Mouse (Mus musculus) hindbrain, embryonic 15.5 days (tissue): Measurements from ENCODE around the gene Syt2. TPM values are rescaled to one million over a fixed set of nuclear protein-coding genes. Genes with fewer than 3 reads are reported as not detected.
A peak's percentile ranks its signal among the peaks of the same experiment; 100 is the strongest.

Experiments
- ATAC-seq: fragments of 200-750 bp; cut with Nextera tagmentation; 2 replicates; pipeline ENCODE4 v1.8.0; 2017; ENCODE audit warnings: low read depth, moderate number of reproducible peaks, moderate TSS enrichment; ENCODE audit not compliant: low FRiP score
- H3K27ac ChIP-seq: fragments of 300-500 bp; sonication (generic); replicated peaks from 2 replicates; pipeline ENCODE4 v1.5.1; 2015; ENCODE audit warnings: mild to moderate bottlenecking, inconsistent platforms
- H3K27me3 ChIP-seq: fragments of 300-500 bp; sonication (generic); 2 replicates; pipeline ENCODE4 v1.6.1; 2015; ENCODE audit warnings: control low read depth, inconsistent platforms
- H3K36me3 ChIP-seq: fragments of 300-500 bp; sonication (generic); 2 replicates; pipeline ENCODE4 v1.6.1; 2015; ENCODE audit warnings: control low read depth, inconsistent platforms
- H3K4me1 ChIP-seq: fragments of 300-500 bp; sonication (generic); replicated peaks from 2 replicates; pipeline ENCODE4 v1.6.1; 2015; ENCODE audit warnings: control low read depth, inconsistent platforms
- H3K4me2 ChIP-seq: fragments of 300-500 bp; sonication (generic); 2 replicates; pipeline ENCODE4 v1.6.1; 2015; ENCODE audit warnings: moderate library complexity, mild to moderate bottlenecking, inconsistent platforms
- H3K4me3 ChIP-seq: fragments of 300-500 bp; sonication (generic); 2 replicates; pipeline ENCODE4 v1.5.1; 2015; ENCODE audit warnings: mild to moderate bottlenecking, inconsistent platforms
- H3K9ac ChIP-seq: fragments of 300-500 bp; sonication (generic); 2 replicates; pipeline ENCODE4 v1.6.1; 2015; ENCODE audit warnings: inconsistent platforms
- H3K9me3 ChIP-seq: fragments of 300-500 bp; sonication (generic); 2 replicates; pipeline ENCODE4 v1.6.1; 2016; ENCODE audit warnings: control low read depth, inconsistent platforms
- WGBS: fragments of 180-500 bp; shearing (Covaris S2); methylation state at CpG from one replicate; pipeline ENCODE4 v1.1.7; 2015; 5-methylcytosine and 5-hydroxymethylcytosine counted together
- polyA plus RNA-seq: library from polyadenylated mRNA; unstranded; fragments of >200 nt; fragmentation: Nextera tagmentation; extraction: Ambion mirVana; gene quantifications from 2 replicates; pipeline ENCODE4 v1.2.1, GENCODE M21; 2015

The Syt2 gene
- polyA plus RNA-seq, 1 experiment from 2014 or later, result 10.7 TPM

- 89% methylated on average over 4 of the region's 4 CpGs for WGBS
- H3K4me1 ChIP-seq, result no peaks in the 10 kb centered on the region
- no peak overlapping the region for H3K4me2 ChIP-seq
- H3K4me3 ChIP-seq, result no peak overlapping the region
- no peaks in the 10 kb centered on the region for H3K27me3 ChIP-seq
- H3K9me3 ChIP-seq, result no peaks in the 10 kb centered on the region
- no peaks in the 10 kb centered on the region for H3K36me3 ChIP-seq
- ATAC-seq, result no peak
- no peak overlapping the region for H3K27ac ChIP-seq
- H3K9ac ChIP-seq, result no peak overlapping the region
Measured at GRCm38 (mm10) chr1:134783958-134784357, 137.5 kb downstream of the Syt2 start.

GRCm38 (mm10) chr1:134784481-134784880, 138.0 kb downstream of the Syt2 start:
- H3K36me3 ChIP-seq, result no peaks in the 10 kb centered on the region
- no peak overlapping the region for H3K9ac ChIP-seq
- H3K4me3 ChIP-seq, result no peak overlapping the region
- no peak for ATAC-seq
- WGBS, result 65% methylated on average over 6 of the region's 6 CpGs
- no peak overlapping the region for H3K4me2 ChIP-seq
- no peaks in the 10 kb centered on the region for H3K4me1 ChIP-seq
- H3K9me3 ChIP-seq, result no peaks in the 10 kb centered on the region
- no peaks in the 10 kb centered on the region for H3K27me3 ChIP-seq
- no peak overlapping the region for H3K27ac ChIP-seq

- H3K36me3 ChIP-seq, result no peaks in the 10 kb centered on the region
- no peaks in the 10 kb centered on the region for H3K27me3 ChIP-seq
- H3K4me3 ChIP-seq, result no peak overlapping the region
- no peak overlapping the region for H3K27ac ChIP-seq
- H3K9me3 ChIP-seq, result no peaks in the 10 kb centered on the region
- H3K4me1 ChIP-seq, result no peaks in the 10 kb centered on the region
- 83% methylated on average over 1 of the region's 1 CpGs for WGBS
- no peak overlapping the region for H3K4me2 ChIP-seq
- H3K9ac ChIP-seq, result no peak overlapping the region
- no peak for ATAC-seq
Measured at GRCm38 (mm10) chr1:134784911-134785310, 138.4 kb downstream of the Syt2 start.

GRCm38 (mm10) chr1:134788096-134788495, 141.6 kb downstream of the Syt2 start:
- no peak overlapping the region for H3K4me2 ChIP-seq
- H3K27me3 ChIP-seq, result no peaks in the 10 kb centered on the region
- H3K4me3 ChIP-seq, result no peak overlapping the region
- no peaks in the 10 kb centered on the region for H3K36me3 ChIP-seq
- H3K9ac ChIP-seq, result no peak overlapping the region
- no peak overlapping the region for H3K27ac ChIP-seq
- WGBS, result 49% methylated on average over 7 of the region's 7 CpGs
- ATAC-seq, result no peak
- no peaks in the 10 kb centered on the region for H3K4me1 ChIP-seq
- H3K9me3 ChIP-seq, result no peaks in the 10 kb centered on the region

GRCm38 (mm10) chr1:134790716-134791439, 144.4 kb downstream of the Syt2 start:
- Histone ChIP-seq H3K4me2 (no peak overlapping the region), H3K4me3 (no peak overlapping the region), H3K9me3 (no peaks in the 10 kb centered on the region), H3K27ac (no peak overlapping the region), H3K9ac (no peak overlapping the region), H3K4me1 (no peaks in the 10 kb centered on the region), H3K27me3 (no peaks in the 10 kb centered on the region), H3K36me3 (no peaks in the 10 kb centered on the region)
- ATAC-seq, result no peak
- WGBS, result 92% methylated on average over 2 of the region's 2 CpGs

- no peaks in the 10 kb centered on the region for H3K4me1 ChIP-seq
- ATAC-seq, result no peak
- H3K36me3 ChIP-seq, result no peaks in the 10 kb centered on the region
Measured at GRCm38 (mm10) chr1:134791456-134791855, 145.0 kb downstream of the Syt2 start.

GRCm38 (mm10) chr1:134796076-134796475, 149.6 kb downstream of the Syt2 start:
- H3K9ac ChIP-seq, result no peak overlapping the region
- WGBS, result 83% methylated on average over 1 of the region's 1 CpGs
- H3K4me3 ChIP-seq, result no peak overlapping the region
- no peak overlapping the region for H3K4me2 ChIP-seq
- H3K27me3 ChIP-seq, result no peaks in the 10 kb centered on the region
- no peaks in the 10 kb centered on the region for H3K9me3 ChIP-seq
- H3K4me1 ChIP-seq, result no peaks in the 10 kb centered on the region
- H3K27ac ChIP-seq, result 0 out of 2 replicates have a peak overlapping the region, but pooled peaks have one; percentile 34
- ATAC-seq, result no peak
- H3K36me3 ChIP-seq, result no peaks in the 10 kb centered on the region

More at GRCm38 (mm10) chr1:134791456-134791855, 145.0 kb downstream of the Syt2 start:
- H3K9ac ChIP-seq, result no peak overlapping the region
- H3K4me2 ChIP-seq, result no peak overlapping the region
- no peak overlapping the region for H3K4me3 ChIP-seq
- H3K27me3 ChIP-seq, result no peaks in the 10 kb centered on the region
- H3K9me3 ChIP-seq, result no peaks in the 10 kb centered on the region
- H3K27ac ChIP-seq, result no peak overlapping the region

GRCm38 (mm10) chr1:134796536-134796935, 150.1 kb downstream of the Syt2 start:
- Histone ChIP-seq H3K27ac (peak overlapping the region; percentile 34; the same call in 1 of the 2 replicates), H3K36me3 (no peaks in the 10 kb centered on the region), H3K4me3 (no peak overlapping the region), H3K9ac (no peak overlapping the region), H3K9me3 (no peaks in the 10 kb centered on the region), H3K4me2 (no peak overlapping the region), H3K27me3 (no peaks in the 10 kb centered on the region), H3K4me1 (no peaks in the 10 kb centered on the region)
- 74% methylated on average over 3 of the region's 3 CpGs for WGBS
- no peak for ATAC-seq

- Histone ChIP-seq H3K27ac (no peak overlapping the region), H3K36me3 (no peaks in the 10 kb centered on the region), H3K27me3 (no peaks in the 10 kb centered on the region), H3K4me2 (no peak overlapping the region), H3K4me1 (peaks cover 15% of the 10 kb centered on the region), H3K9me3 (no peaks in the 10 kb centered on the region), H3K9ac (no peak overlapping the region), H3K4me3 (no peak overlapping the region)
- no peak for ATAC-seq
- 84% methylated on average over 7 of the region's 7 CpGs for WGBS
Measured at GRCm38 (mm10) chr1:134801758-134802157, 155.3 kb downstream of the Syt2 start.

GRCm38 (mm10) chr1:134803286-134804117, 157.0 kb downstream of the Syt2 start:
- H3K27ac ChIP-seq, result no peak overlapping the region
- no peaks in the 10 kb centered on the region for H3K27me3 ChIP-seq
- H3K9ac ChIP-seq, result no peak overlapping the region
- no peaks in the 10 kb centered on the region for H3K9me3 ChIP-seq
- H3K4me1 ChIP-seq, result peaks cover 15% of the 10 kb centered on the region
- H3K4me3 ChIP-seq, result no peak overlapping the region
- 63% methylated on average over 16 of the region's 16 CpGs for WGBS
- no peaks in the 10 kb centered on the region for H3K36me3 ChIP-seq
- H3K4me2 ChIP-seq, result no peak overlapping the region
- ATAC-seq, result no peak

GRCm38 (mm10) chr1:134804373-134804772, 157.9 kb downstream of the Syt2 start:
- Histone ChIP-seq H3K4me2 (no peak overlapping the region), H3K9me3 (no peaks in the 10 kb centered on the region), H3K4me1 (peaks cover 15% of the 10 kb centered on the region), H3K36me3 (no peaks in the 10 kb centered on the region), H3K9ac (no peak overlapping the region), H3K4me3 (no peak overlapping the region), H3K27ac (no peak overlapping the region), H3K27me3 (no peaks in the 10 kb centered on the region)
- ATAC-seq, result no peak
- 69% methylated on average over 5 of the region's 5 CpGs for WGBS

- Histone ChIP-seq H3K27me3 (no peaks in the 10 kb centered on the region), H3K9me3 (no peaks in the 10 kb centered on the region), H3K27ac (peak overlapping the region; percentile 57), H3K4me2 (no peak overlapping the region), H3K9ac (no peak overlapping the region), H3K4me1 (peaks cover 15% of the 10 kb centered on the region), H3K36me3 (no peaks in the 10 kb centered on the region), H3K4me3 (no peak overlapping the region)
- WGBS, result 39% methylated on average over 9 of the region's 9 CpGs
- peak; percentile 48; the same call in 1 of the 2 replicates for ATAC-seq
Measured at GRCm38 (mm10) chr1:134805471-134805870, 159.0 kb downstream of the Syt2 start.
